7 mouse cellular contexts compared by ENCODE assay signal in the genomic region with DNA sequence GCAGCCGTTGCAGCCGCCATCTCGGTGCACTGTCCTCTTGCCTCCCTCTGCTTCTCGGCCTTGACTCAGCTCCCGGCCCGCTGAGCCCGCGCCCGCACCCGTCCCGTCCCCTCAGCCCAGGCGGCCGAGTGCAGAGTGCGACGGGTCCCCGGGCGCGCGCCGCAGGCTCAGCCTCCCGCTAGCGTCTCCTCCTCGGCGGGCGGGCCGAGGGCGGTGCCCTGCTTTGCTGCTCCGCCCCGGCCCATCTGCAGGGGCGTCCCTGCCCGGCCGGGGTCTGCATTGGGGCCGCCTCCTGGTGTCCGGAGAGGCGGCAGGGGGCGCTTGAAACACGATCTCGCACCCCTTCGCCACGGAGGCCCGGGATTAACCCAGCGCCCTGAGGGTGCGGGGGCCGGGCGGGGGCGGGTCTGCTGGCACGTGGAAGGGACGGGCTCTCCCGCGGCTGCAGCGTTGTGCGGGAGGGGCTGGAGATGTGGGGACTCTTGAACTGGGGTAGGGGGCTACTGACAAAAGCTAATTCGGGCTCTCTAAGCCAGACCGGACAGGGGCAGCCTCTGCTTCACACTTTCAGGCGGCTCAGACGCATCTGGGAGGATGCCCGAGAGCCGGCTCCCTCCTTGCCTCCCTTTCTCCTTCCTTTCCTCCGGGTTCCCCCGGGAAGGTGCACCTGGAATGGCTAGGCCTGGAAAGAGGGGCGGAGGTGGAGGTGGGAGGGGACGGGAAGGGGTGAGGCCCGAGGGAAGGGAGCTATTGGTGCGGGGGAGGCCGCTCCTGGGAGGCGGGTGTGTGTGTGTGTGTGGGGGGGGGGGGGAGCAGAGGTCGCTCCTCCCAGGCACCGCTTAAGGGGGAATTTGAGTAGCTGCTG. TPM values are rescaled to one million over a fixed set of nuclear protein-coding genes. Genes with fewer than 3 reads are reported as not detected.
DNase-seq lines count a peak whose midpoint lies in the region; ATAC-seq lines count a peak whose summit lies in the region.

No protein-coding gene starts in this region.

- no peaks in the 10 kb centered on the region for H3K9me3 ChIP-seq in intestine, embryonic 16.5 days (ENCODE audit: control insufficient read depth, low read length)
- H3K9me3 ChIP-seq in limb, embryonic 11.5 days (ENCODE audit: control insufficient read depth, low read length): no peaks in the 10 kb centered on the region
- no peaks in the 10 kb centered on the region for H3K9me3 ChIP-seq in midbrain, embryonic 11.5 days (ENCODE audit: control insufficient read depth, low read length)

- H3K36me3 ChIP-seq in intestine, embryonic 16.5 days (ENCODE audit: control insufficient read depth, insufficient read depth, low read length): peaks cover 3% of the 10 kb centered on the region; the same call in 1 of the 2 replicates
- peaks cover 4% of the 10 kb centered on the region; the same call in 1 of the 2 replicates for H3K36me3 ChIP-seq in limb, embryonic 11.5 days (ENCODE audit: control insufficient read depth, insufficient read depth, low read length)
- H3K36me3 ChIP-seq in midbrain, embryonic 11.5 days (ENCODE audit: control insufficient read depth, insufficient read depth, low read length): no peaks in the 10 kb centered on the region

- under 1% methylated on average over 53 of the region's 68 CpGs for WGBS in intestine, embryonic 16.5 days
- under 1% methylated on average over 65 of the region's 68 CpGs for WGBS in limb, embryonic 11.5 days
- WGBS in midbrain, embryonic 11.5 days: under 1% methylated on average over 54 of the region's 68 CpGs

- H3K4me2 ChIP-seq in intestine, embryonic 16.5 days (ENCODE audit: low read depth, low read length): peak overlapping the region; percentile 91
- peak overlapping the region; percentile 72 for H3K4me2 ChIP-seq in limb, embryonic 11.5 days (ENCODE audit: low read depth, severe bottlenecking)
- H3K4me2 ChIP-seq in midbrain, embryonic 11.5 days: peak overlapping the region; percentile 73

- peak; percentile 93 for DNase-seq in adrenal gland, adult 2 months
- peak; percentile 94 for DNase-seq in embryo, embryonic 11 days
- peak; percentile 77 to 83 for DNase-seq in gastrocnemius, postnatal 4 days (ENCODE audit: low spot score in 2 of 2)
- peak; percentile 91 for DNase-seq in limb, embryonic 11.5 days (ENCODE audit: low spot score)
- peak; percentile 98 for DNase-seq in midbrain, embryonic 11.5 days (ENCODE audit: low spot score, missing footprints)
- DNase-seq in spleen, adult 18-20 months: peak; percentile 44 to 73

- peaks cover 20% of the 10 kb centered on the region for H3K4me1 ChIP-seq in intestine, embryonic 16.5 days (ENCODE audit: control insufficient read depth, insufficient read depth, low read length)
- peaks cover 22% of the 10 kb centered on the region for H3K4me1 ChIP-seq in limb, embryonic 11.5 days (ENCODE audit: control insufficient read depth, insufficient read depth, low read length)
- peaks cover 27% of the 10 kb centered on the region for H3K4me1 ChIP-seq in midbrain, embryonic 11.5 days (ENCODE audit: control insufficient read depth, insufficient read depth, low read length)

- no peaks in the 10 kb centered on the region for H3K27me3 ChIP-seq in intestine, embryonic 16.5 days (replicated peaks; ENCODE audit: control insufficient read depth, insufficient read depth, low read length)
- no peaks in the 10 kb centered on the region for H3K27me3 ChIP-seq in limb, embryonic 11.5 days (ENCODE audit: control insufficient read depth, insufficient read depth, low read length)
- no peaks in the 10 kb centered on the region for H3K27me3 ChIP-seq in midbrain, embryonic 11.5 days (ENCODE audit: control insufficient read depth, insufficient read depth, low read length)

- peak overlapping the region; percentile 99 for H3K27ac ChIP-seq in intestine, embryonic 16.5 days (ENCODE audit: low read length)
- H3K27ac ChIP-seq in limb, embryonic 11.5 days (replicated peaks; ENCODE audit: low read depth, low read length): peak overlapping the region; percentile 68
- peak overlapping the region; percentile 82 for H3K27ac ChIP-seq in midbrain, embryonic 11.5 days (ENCODE audit: low read depth, low read length)

- ATAC-seq in intestine, embryonic 16.5 days: peak; percentile 70
- peak; percentile 83 for ATAC-seq in limb, embryonic 11.5 days (ENCODE audit: insufficient number of reproducible peaks, low FRiP score, low TSS enrichment, low read depth)
- ATAC-seq in midbrain, embryonic 11.5 days (ENCODE audit: low FRiP score): peak; percentile 91

- peak overlapping the region; percentile 74 for H3K4me3 ChIP-seq in intestine, embryonic 16.5 days (ENCODE audit: low read length)
- peak overlapping the region; percentile 49 for H3K4me3 ChIP-seq in limb, embryonic 11.5 days (ENCODE audit: low read depth, low read length)
- peak overlapping the region; percentile 60 for H3K4me3 ChIP-seq in midbrain, embryonic 11.5 days (ENCODE audit: low read depth, low read length)

- H3K9ac ChIP-seq in intestine, embryonic 16.5 days (ENCODE audit: low read depth, low read length): peak overlapping the region; percentile 84
- peak overlapping the region; percentile 70 for H3K9ac ChIP-seq in limb, embryonic 11.5 days (ENCODE audit: low read length)
- H3K9ac ChIP-seq in midbrain, embryonic 11.5 days (ENCODE audit: low read length): peak overlapping the region; percentile 80

RNA-seq across cellular contexts. Expression of a gene that starts 1.3 kb away (rescaled TPM):
- total RNA-seq in adrenal gland, adult 2 months (2021): 10 to 100 TPM; 31.2 to 45.2 TPM
- polyA plus RNA-seq in adrenal gland, adult 2 months (2012; rRNA removed): 9.3 and 9.5 TPM in 2 replicates
- total RNA-seq in gastrocnemius, postnatal 4 days (2021): 10 to 100 TPM; 20.1 to 20.6 TPM
- polyA plus RNA-seq in intestine, embryonic 16.5 days (2015; fragmentation: Nextera tagmentation; extraction: Ambion mirVana): 84.5 and 95.5 TPM in 2 replicates
- 136 and 140 TPM in 2 replicates for polyA plus RNA-seq in limb, embryonic 11.5 days (2014; fragmentation: Nextera tagmentation; extraction: Ambion mirVana)
- polyA plus RNA-seq in midbrain, embryonic 11.5 days (2014; fragmentation: Nextera tagmentation; extraction: Ambion mirVana): 104 and 119 TPM in 2 replicates

RNA-seq across cellular contexts. Expression of a gene that starts 1.3 kb away (rescaled TPM):
- 10 to 100 TPM; 24.5 to 60.5 TPM for total RNA-seq in adrenal gland, adult 2 months (2021)
- 198 and 282 TPM in 2 replicates for polyA plus RNA-seq in adrenal gland, adult 2 months (2012; rRNA removed)
- 1 to 10 TPM; 4.5 to 4.9 TPM for total RNA-seq in gastrocnemius, postnatal 4 days (2021)
- polyA plus RNA-seq in intestine, embryonic 16.5 days (2015; fragmentation: Nextera tagmentation; extraction: Ambion mirVana): 12.0 and 13.1 TPM in 2 replicates
- 21.0 and 23.1 TPM in 2 replicates for polyA plus RNA-seq in limb, embryonic 11.5 days (2014; fragmentation: Nextera tagmentation; extraction: Ambion mirVana)
- polyA plus RNA-seq in midbrain, embryonic 11.5 days (2014; fragmentation: Nextera tagmentation; extraction: Ambion mirVana): 15.1 and 16.0 TPM in 2 replicates

RNA-seq across cellular contexts. Expression of a gene that starts 16.7 kb away (rescaled TPM):
- total RNA-seq in adrenal gland, adult 2 months (2021): 10 to 100 TPM in 1 of 2 experiments, 1 to 10 TPM in 1; 9.1 to 19.3 TPM
- 41.4 and 43.5 TPM in 2 replicates for polyA plus RNA-seq in adrenal gland, adult 2 months (2012; rRNA removed)
- total RNA-seq in gastrocnemius, postnatal 4 days (2021): 10 to 100 TPM; 10.6 to 10.7 TPM
- polyA plus RNA-seq in intestine, embryonic 16.5 days (2015; fragmentation: Nextera tagmentation; extraction: Ambion mirVana): 3.0 and 3.1 TPM in 2 replicates
- 2.0 and 3.4 TPM in 2 replicates for polyA plus RNA-seq in limb, embryonic 11.5 days (2014; fragmentation: Nextera tagmentation; extraction: Ambion mirVana)
- 2.6 and 2.7 TPM in 2 replicates for polyA plus RNA-seq in midbrain, embryonic 11.5 days (2014; fragmentation: Nextera tagmentation; extraction: Ambion mirVana)

RNA-seq across cellular contexts. Expression of a gene that starts 18.1 kb away (rescaled TPM):
- 1 to 10 TPM; 1.2 to 6.4 TPM for total RNA-seq in adrenal gland, adult 2 months (2021)
- polyA plus RNA-seq in adrenal gland, adult 2 months (2012; rRNA removed): 9.7 and 15.3 TPM in 2 replicates
- 1 to 10 TPM; 1.5 to 1.7 TPM for total RNA-seq in gastrocnemius, postnatal 4 days (2021)
- 2.6 and 2.9 TPM in 2 replicates for polyA plus RNA-seq in intestine, embryonic 16.5 days (2015; fragmentation: Nextera tagmentation; extraction: Ambion mirVana)
- polyA plus RNA-seq in limb, embryonic 11.5 days (2014; fragmentation: Nextera tagmentation; extraction: Ambion mirVana): 0.28 and 0.71 TPM in 2 replicates
- polyA plus RNA-seq in midbrain, embryonic 11.5 days (2014; fragmentation: Nextera tagmentation; extraction: Ambion mirVana): 0.37 and 0.71 TPM in 2 replicates

RNA-seq across cellular contexts. Expression of a gene that starts 23.2 kb away (rescaled TPM):
- total RNA-seq in adrenal gland, adult 2 months (2021): 10 to 100 TPM; 10.3 to 13.3 TPM
- polyA plus RNA-seq in adrenal gland, adult 2 months (2012; rRNA removed): 24.9 and 29.4 TPM in 2 replicates
- 10 to 100 TPM; 40.5 to 44.9 TPM for total RNA-seq in gastrocnemius, postnatal 4 days (2021)
- 6.2 and 6.8 TPM in 2 replicates for polyA plus RNA-seq in intestine, embryonic 16.5 days (2015; fragmentation: Nextera tagmentation; extraction: Ambion mirVana)
- 3.5 and 4.1 TPM in 2 replicates for polyA plus RNA-seq in limb, embryonic 11.5 days (2014; fragmentation: Nextera tagmentation; extraction: Ambion mirVana)
- 8.8 and 12.5 TPM in 2 replicates for polyA plus RNA-seq in midbrain, embryonic 11.5 days (2014; fragmentation: Nextera tagmentation; extraction: Ambion mirVana)

Comparison
In these comparisons a context has a peak if more than half of its experiments do, and no peak if none do; other contexts are left out.
1. Peak in every context shown above with its lines: DNase-seq, ATAC-seq, H3K4me3 ChIP-seq and H3K27ac ChIP-seq.